Mouse (Mus musculus) myocyte (in vitro differentiated cells): ENCODE data around the gene Ribc2. TPM values are rescaled to one million over a fixed set of nuclear protein-coding genes. Genes with fewer than 3 reads are reported as not detected.

Experiments used
- H3K27me3 ChIP-seq: one replicate; pipeline ENCODE4 v1.6.1; 2011; ENCODE audit not compliant: control insufficient read depth, insufficient read depth, insufficient read length
- H3K36me3 ChIP-seq: one replicate; pipeline ENCODE4 v1.6.1; 2011; ENCODE audit not compliant: control insufficient read depth, insufficient read depth
- H3K4me2 ChIP-seq: one replicate; pipeline ENCODE4 v1.6.1; 2011; ENCODE audit warnings: low read depth, control low read depth
- H3K4me3 ChIP-seq: one replicate; pipeline ENCODE4 v1.5.1; 2011; ENCODE audit warnings: mild to moderate bottlenecking, control low read depth, moderate library complexity
- H3K79me2 ChIP-seq: one replicate; pipeline ENCODE4 v1.6.1; 2011; ENCODE audit not compliant: control insufficient read depth, insufficient read depth
- H3ac ChIP-seq: one replicate; pipeline ENCODE4 v1.6.1; 2011; ENCODE audit not compliant: control insufficient read depth, insufficient read length
- CEBPB ChIP-seq: IDR thresholded peaks from 2 replicates; pipeline ENCODE4 v1.6.1; 2011; ENCODE audit warnings: mild to moderate bottlenecking, moderate library complexity; ENCODE audit not compliant: poor library complexity, insufficient read depth, severe bottlenecking
- E2F4 ChIP-seq: IDR thresholded peaks from one replicate; pipeline ENCODE4 v1.6.1; 2011; ENCODE audit warnings: mild to moderate bottlenecking, control low read depth, moderate library complexity; ENCODE audit not compliant: insufficient read depth
- MAX ChIP-seq: IDR thresholded peaks from one replicate; pipeline ENCODE4 v1.6.1; 2011; ENCODE audit warnings: low read depth, mild to moderate bottlenecking, control low read depth
- MYOD1 ChIP-seq, 3 experiments: IDR thresholded peaks; one replicate each; pipeline ENCODE4 v1.6.1; 2011; ENCODE audit warnings: control low read depth in 2 of 3, low read depth in 2 of 3, mild to moderate bottlenecking in 2 of 3, moderate library complexity in 1 of 3; ENCODE audit not compliant: insufficient read length in 2 of 3, control insufficient read depth in 1 of 3
- MYOG ChIP-seq, 3 experiments: IDR thresholded peaks; one replicate each; pipeline ENCODE4 v1.6.1; 2011; ENCODE audit warnings: control low read depth in 2 of 3, low read depth in 2 of 3, mild to moderate bottlenecking in 2 of 3; ENCODE audit not compliant: insufficient read length in 2 of 3, control insufficient read depth in 1 of 3, insufficient read depth in 1 of 3
- POLR2A ChIP-seq: IDR thresholded peaks from one replicate; pipeline ENCODE4 v1.6.1; 2011; ENCODE audit warnings: low read depth, mild to moderate bottlenecking, control low read depth, moderate library complexity; ENCODE audit not compliant: insufficient read length
- POLR2AphosphoS2 ChIP-seq: IDR thresholded peaks from one replicate; pipeline ENCODE4 v1.6.1; 2011; ENCODE audit warnings: low read depth, control low read depth; ENCODE audit not compliant: insufficient read length
- REST ChIP-seq: IDR thresholded peaks from one replicate; pipeline ENCODE4 v1.6.1; 2011; ENCODE audit warnings: mild to moderate bottlenecking, control low read depth, moderate library complexity; ENCODE audit not compliant: insufficient read depth, insufficient read length
- SRF ChIP-seq: IDR thresholded peaks from one replicate; pipeline ENCODE4 v1.6.1; 2011; ENCODE audit warnings: low read depth; ENCODE audit not compliant: control insufficient read depth, insufficient read length
- TCF12 ChIP-seq: IDR thresholded peaks from one replicate; pipeline ENCODE4 v1.6.1; 2011; ENCODE audit warnings: mild to moderate bottlenecking, control low read depth; ENCODE audit not compliant: poor library complexity, insufficient read depth, severe bottlenecking
- TCF3 ChIP-seq: IDR thresholded peaks from one replicate; pipeline ENCODE4 v1.6.1; 2011; ENCODE audit warnings: low read depth, control low read depth; ENCODE audit not compliant: insufficient read length
- USF1 ChIP-seq: IDR thresholded peaks from one replicate; pipeline ENCODE4 v1.6.1; 2011; ENCODE audit warnings: low read depth, mild to moderate bottlenecking, control low read depth, moderate library complexity
- polyA plus RNA-seq: library from polyadenylated mRNA; unstranded; fragments of >200 nt; fragmentation: generic; extraction: Trizol; gene quantifications from one replicate; pipeline ENCODE4 v1.2.1, GENCODE M21; 2012; ENCODE audit warnings: missing spikeins

Gene Ribc2
- polyA plus RNA-seq, 1 experiment = not detected

DNA sequence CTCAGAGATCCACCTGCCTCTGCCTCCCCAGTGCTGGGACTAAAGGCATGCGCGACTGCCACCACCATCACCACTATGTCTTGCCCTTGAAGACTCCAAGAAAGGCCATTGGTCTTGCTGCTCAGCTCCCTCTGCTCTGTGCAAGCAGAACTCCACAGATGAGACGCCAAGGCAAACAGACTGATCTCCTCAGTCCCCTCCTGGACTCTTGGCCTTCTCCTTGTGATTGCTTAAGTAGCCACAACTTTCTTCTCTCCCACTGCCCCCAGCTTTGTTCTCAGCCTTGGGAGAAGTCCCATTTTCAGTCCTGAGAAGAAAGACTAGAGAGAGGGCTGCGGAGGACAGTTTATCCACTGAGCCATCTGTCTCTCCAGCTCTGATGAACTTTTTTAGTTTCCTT, 50.2 kb downstream of the Ribc2 start:
- Histone ChIP-seq H3K36me3 (no peaks in the 10 kb centered on the region), H3ac (no peak overlapping the region), H3K79me2 (no peaks in the 10 kb centered on the region), H3K4me3 (no peak overlapping the region), H3K27me3 (peaks cover 18% of the 10 kb centered on the region), H3K4me2 (no peak overlapping the region)
- TF ChIP-seq POLR2A (no peak), SRF (no peak), TCF3 (no peak), MYOG (IDR thresholded peaks at IDR 0.05; ENCODE audit: control insufficient read depth in 1 of 3, insufficient read depth in 1 of 3, insufficient read length in 2 of 3, low read depth in 2 of 3) (no peak), USF1 (no peak), TCF12 (no peak), MAX (no peak)

DNA sequence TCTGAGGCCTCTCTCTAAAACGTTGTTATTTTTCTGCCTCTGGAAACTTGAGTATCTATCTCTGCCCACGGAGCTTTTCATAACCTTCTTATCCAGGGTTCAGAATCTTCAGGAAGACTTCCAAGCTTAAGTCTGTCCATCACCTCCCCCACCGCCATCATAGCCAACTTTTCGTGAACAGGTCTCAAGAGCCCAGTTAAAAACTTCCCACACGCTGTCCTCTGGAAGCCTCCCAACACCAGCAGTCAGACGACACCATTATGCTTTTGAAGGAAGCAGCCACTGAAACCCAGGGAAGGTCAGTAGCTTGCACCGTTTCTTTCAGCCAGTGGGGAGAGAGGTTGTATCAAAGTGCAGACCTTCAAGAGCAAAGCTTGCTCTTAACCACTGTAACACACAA, 55.0 kb downstream of the Ribc2 start:
- H3K36me3 ChIP-seq = no peaks in the 10 kb centered on the region
- TF ChIP-seq SRF (no peak), REST (no peak), USF1 (no peak), MAX (no peak), CEBPB (no peak), POLR2A (no peak), MYOG (IDR thresholded peaks at IDR 0.05; ENCODE audit: control insufficient read depth in 1 of 3, insufficient read depth in 1 of 3, insufficient read length in 2 of 3, low read depth in 2 of 3) (no peak), TCF12 (no peak), POLR2AphosphoS2 (no peak), E2F4 (no peak), TCF3 (no peak), MYOD1 (IDR thresholded peaks at IDR 0.05; ENCODE audit: control insufficient read depth in 1 of 3, insufficient read length in 2 of 3, low read depth in 2 of 3) (no peak)
- H3K79me2 ChIP-seq = no peaks in the 10 kb centered on the region
- H3ac ChIP-seq = no peak overlapping the region
- peaks cover 20% of the 10 kb centered on the region for H3K27me3 ChIP-seq
- no peak overlapping the region for H3K4me2 ChIP-seq
- H3K4me3 ChIP-seq = no peak overlapping the region

DNA sequence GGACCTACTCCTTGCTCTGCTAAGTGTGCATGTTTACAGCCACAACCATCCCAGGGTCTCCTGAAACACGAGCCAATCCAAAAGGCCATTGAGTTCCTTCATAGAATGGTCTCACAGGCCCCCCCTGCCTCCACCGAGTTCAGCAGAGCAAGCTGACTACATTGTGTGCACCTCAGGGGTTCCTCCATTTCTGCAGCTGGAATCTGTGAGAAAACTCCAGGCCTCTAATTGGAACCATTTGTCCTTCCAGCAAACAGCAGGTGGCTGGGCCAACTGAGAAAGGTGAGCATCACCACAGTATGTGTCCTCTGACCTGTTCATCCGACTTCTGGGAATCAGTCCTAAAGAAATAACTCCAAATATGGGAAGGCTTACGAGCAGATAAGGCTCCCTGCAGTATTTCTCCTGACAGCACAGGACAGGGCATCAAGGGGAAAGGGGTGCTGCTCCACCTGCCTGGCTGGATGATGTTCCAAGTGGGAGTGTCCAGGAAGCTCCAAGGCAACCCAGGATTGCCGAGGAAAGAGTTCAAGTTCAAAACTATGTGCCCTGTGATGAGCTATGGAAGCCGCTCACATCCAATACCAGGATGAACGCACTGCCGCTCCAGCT, 56.4 kb downstream of the Ribc2 start:
- Histone ChIP-seq H3K79me2 (no peaks in the 10 kb centered on the region), H3K36me3 (no peaks in the 10 kb centered on the region), H3K27me3 (peaks cover 15% of the 10 kb centered on the region), H3K4me2 (no peak overlapping the region), H3K4me3 (no peak overlapping the region), H3ac (no peak overlapping the region)
- TF ChIP-seq POLR2A (no peak), CEBPB (no peak), MYOG (IDR thresholded peaks at IDR 0.05; ENCODE audit: control insufficient read depth in 1 of 3, insufficient read depth in 1 of 3, insufficient read length in 2 of 3, low read depth in 2 of 3) (no peak), USF1 (no peak), MYOD1 (IDR thresholded peaks at IDR 0.05; ENCODE audit: control insufficient read depth in 1 of 3, insufficient read length in 2 of 3, low read depth in 2 of 3) (no peak), TCF3 (no peak), MAX (no peak), TCF12 (no peak), E2F4 (no peak), REST (no peak), SRF (no peak), POLR2AphosphoS2 (no peak)

Other genes with a start within 250 kb of the Ribc2 start
- gene Gm29666, start 212.0 kb upstream of the Ribc2 start, polyA plus RNA-seq = 0.10 TPM
- gene Nup50, start 208.7 kb upstream of the Ribc2 start, polyA plus RNA-seq = 31.0 TPM
- 44.0 TPM for gene 5031439G07Rik, start 143.5 kb upstream of the Ribc2 start, polyA plus RNA-seq
- not detected for gene Upk3a, start 114.9 kb upstream of the Ribc2 start, polyA plus RNA-seq
- gene Fam118a, start 103.1 kb upstream of the Ribc2 start, polyA plus RNA-seq = 16.0 TPM
- 0.02 TPM for gene Smc1b, start 114 bp upstream of the Ribc2 start, polyA plus RNA-seq
- gene Fbln1, start 73.9 kb downstream of the Ribc2 start, polyA plus RNA-seq = 13.4 TPM
- 216 TPM for gene Atxn10, start 204.2 kb downstream of the Ribc2 start, polyA plus RNA-seq